Mouse (Mus musculus) liver, adult 2 months (tissue): ENCODE results near the gene Lrfn3.

Source experiments
- CTCF ChIP-seq: fragments of 200-500 bp; IDR thresholded peaks from 2 replicates; pipeline ENCODE4 v1.5.1; 2011; ENCODE audit warnings: low read depth, low read length, control low read depth
- POLR2A ChIP-seq: fragments of 200-500 bp; IDR thresholded peaks from 2 replicates; pipeline ENCODE4 v1.6.1; 2011; ENCODE audit warnings: low read length, control low read depth; ENCODE audit not compliant: insufficient read depth; ENCODE audit errors: extremely low read depth

DNA sequence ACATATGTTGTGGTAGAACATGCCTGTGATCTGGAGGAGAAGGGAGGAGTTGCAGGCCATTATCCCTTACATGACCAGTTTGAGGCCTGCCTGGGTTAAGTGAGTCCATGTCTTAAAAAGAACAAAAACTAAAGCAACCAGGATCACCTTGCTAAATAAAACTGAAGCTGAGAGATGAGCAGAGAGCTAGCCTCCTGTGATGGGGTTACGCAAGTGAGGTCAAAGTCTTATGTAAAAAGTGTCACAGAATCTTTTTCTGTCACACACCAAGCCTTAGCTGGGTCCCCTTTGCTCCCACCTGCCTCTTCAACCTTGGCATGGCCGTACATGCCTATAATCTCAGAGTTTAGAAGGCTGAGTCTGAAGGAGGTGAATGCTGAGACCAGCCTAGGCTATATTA, 41.6 kb downstream of the Lrfn3 start:
- TF ChIP-seq POLR2A (no peak), CTCF (no peak)
